Mouse (Mus musculus) C2C12 (cell line): ENCODE data around the gene Rsph3b. TPM values are rescaled to one million over a fixed set of nuclear protein-coding genes. Genes with fewer than 3 reads are reported as not detected.

Source experiments
- H3K27me3 ChIP-seq: one replicate; pipeline ENCODE4 v1.6.1; 2011; ENCODE audit not compliant: control insufficient read depth, insufficient read depth, insufficient read length
- H3K36me3 ChIP-seq: one replicate; pipeline ENCODE4 v1.6.1; 2011; ENCODE audit not compliant: control insufficient read depth, insufficient read depth
- H3K4me3 ChIP-seq: one replicate; pipeline ENCODE4 v1.5.1; 2011; ENCODE audit warnings: mild to moderate bottlenecking, control low read depth; ENCODE audit not compliant: poor library complexity, insufficient read depth, severe bottlenecking
- H3K79me2 ChIP-seq: one replicate; pipeline ENCODE4 v1.6.1; 2011; ENCODE audit not compliant: control insufficient read depth, insufficient read depth
- H3K79me3 ChIP-seq: one replicate; pipeline ENCODE4 v1.6.1; 2011; ENCODE audit warnings: low read depth, control low read depth
- H3ac ChIP-seq: one replicate; pipeline ENCODE3; 2011; ENCODE audit warnings: low read depth; ENCODE audit not compliant: control insufficient read depth, insufficient read length
- CEBPB ChIP-seq: IDR thresholded peaks from one replicate; pipeline ENCODE4 v1.6.1; 2011; ENCODE audit warnings: low read depth, mild to moderate bottlenecking, control low read depth, moderate library complexity
- CTCF ChIP-seq: IDR thresholded peaks from one replicate; pipeline ENCODE4 v1.5.1; 2011; ENCODE audit not compliant: control insufficient read depth, insufficient read depth, insufficient read length
- FOSL1 ChIP-seq: IDR thresholded peaks from one replicate; pipeline ENCODE4 v1.8.0; 2011; ENCODE audit warnings: mild to moderate bottlenecking, low read length; ENCODE audit not compliant: poor library complexity, insufficient read depth, severe bottlenecking
- MAX ChIP-seq: IDR thresholded peaks from one replicate; pipeline ENCODE4 v1.6.1; 2011; ENCODE audit warnings: mild to moderate bottlenecking, control low read depth
- MYOD1 ChIP-seq: IDR thresholded peaks from one replicate; pipeline ENCODE4 v1.6.1; 2011; ENCODE audit warnings: low read depth; ENCODE audit not compliant: control insufficient read depth, insufficient read length
- MYOG ChIP-seq: IDR thresholded peaks from one replicate; pipeline ENCODE4 v1.6.1; 2011; ENCODE audit not compliant: control insufficient read depth, insufficient read length; ENCODE audit errors: extremely low read depth
- USF1 ChIP-seq: IDR thresholded peaks from one replicate; pipeline ENCODE4 v1.6.1; 2011; ENCODE audit warnings: low read depth, mild to moderate bottlenecking, control low read depth, moderate library complexity
- polyA plus RNA-seq: library from polyadenylated mRNA; unstranded; fragments of >200 nt; fragmentation: generic; extraction: Trizol; gene quantifications from one replicate; pipeline ENCODE4 v1.2.1, GENCODE M21; 2012; ENCODE audit warnings: missing spikeins

Gene Rsph3b
- polyA plus RNA-seq, 1 experiment, result 11.5 TPM

DNA sequence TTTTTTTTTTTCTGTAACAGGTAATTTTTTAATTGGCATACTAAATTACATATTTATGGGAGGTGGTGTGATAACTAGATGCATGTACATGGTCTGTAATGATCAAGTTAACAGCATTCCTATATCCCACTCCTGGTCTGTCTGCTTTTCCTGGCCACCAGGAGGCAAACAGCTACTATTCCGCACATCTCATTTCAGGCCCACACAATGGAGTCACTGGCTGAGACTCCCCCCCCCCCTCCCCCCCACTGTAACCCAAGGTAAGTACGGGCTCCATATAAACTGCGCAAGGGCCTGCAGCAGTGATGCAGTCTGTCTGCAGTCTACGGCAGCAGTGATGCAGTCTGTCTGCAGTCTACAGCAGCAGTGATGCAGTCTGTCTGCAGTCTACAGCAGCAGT lies 51.7 kb downstream of the Rsph3b start:
- H3K79me3 ChIP-seq, result no peaks in the 10 kb centered on the region
- H3K79me2 ChIP-seq, result no peaks in the 10 kb centered on the region
- no peak overlapping the region for H3ac ChIP-seq
- H3K4me3 ChIP-seq, result no peak overlapping the region
- H3K36me3 ChIP-seq, result no peaks in the 10 kb centered on the region
- H3K27me3 ChIP-seq, result no peaks in the 10 kb centered on the region
- TF ChIP-seq MYOD1 (no peak), MAX (no peak), CTCF (no peak)

DNA sequence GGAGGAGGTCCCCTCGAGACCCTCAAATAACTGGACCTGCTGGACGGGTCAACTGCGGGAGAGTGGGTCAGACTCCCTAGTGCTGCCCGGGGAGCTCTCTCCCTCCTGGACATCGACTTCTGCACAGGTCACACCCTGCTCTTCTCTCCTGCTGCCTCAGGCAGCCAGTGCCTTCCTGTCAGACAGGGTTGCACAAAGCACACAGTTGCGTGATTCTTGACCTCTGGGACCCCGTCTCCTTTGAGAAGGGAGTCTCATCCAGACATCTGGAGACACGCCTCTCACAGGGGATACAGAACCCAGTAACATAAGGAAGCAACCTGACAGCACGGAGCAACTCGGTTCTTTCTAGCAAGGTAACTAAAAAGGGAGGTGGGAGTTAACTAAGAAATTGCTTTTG lies 55.1 kb downstream of the Rsph3b start:
- Histone ChIP-seq H3K79me2 (no peaks in the 10 kb centered on the region), H3K79me3 (no peaks in the 10 kb centered on the region), H3K36me3 (no peaks in the 10 kb centered on the region), H3K27me3 (no peaks in the 10 kb centered on the region), H3K4me3 (no peak overlapping the region), H3ac (no peak overlapping the region)
- TF ChIP-seq CEBPB (no peak), MAX (no peak)

DNA sequence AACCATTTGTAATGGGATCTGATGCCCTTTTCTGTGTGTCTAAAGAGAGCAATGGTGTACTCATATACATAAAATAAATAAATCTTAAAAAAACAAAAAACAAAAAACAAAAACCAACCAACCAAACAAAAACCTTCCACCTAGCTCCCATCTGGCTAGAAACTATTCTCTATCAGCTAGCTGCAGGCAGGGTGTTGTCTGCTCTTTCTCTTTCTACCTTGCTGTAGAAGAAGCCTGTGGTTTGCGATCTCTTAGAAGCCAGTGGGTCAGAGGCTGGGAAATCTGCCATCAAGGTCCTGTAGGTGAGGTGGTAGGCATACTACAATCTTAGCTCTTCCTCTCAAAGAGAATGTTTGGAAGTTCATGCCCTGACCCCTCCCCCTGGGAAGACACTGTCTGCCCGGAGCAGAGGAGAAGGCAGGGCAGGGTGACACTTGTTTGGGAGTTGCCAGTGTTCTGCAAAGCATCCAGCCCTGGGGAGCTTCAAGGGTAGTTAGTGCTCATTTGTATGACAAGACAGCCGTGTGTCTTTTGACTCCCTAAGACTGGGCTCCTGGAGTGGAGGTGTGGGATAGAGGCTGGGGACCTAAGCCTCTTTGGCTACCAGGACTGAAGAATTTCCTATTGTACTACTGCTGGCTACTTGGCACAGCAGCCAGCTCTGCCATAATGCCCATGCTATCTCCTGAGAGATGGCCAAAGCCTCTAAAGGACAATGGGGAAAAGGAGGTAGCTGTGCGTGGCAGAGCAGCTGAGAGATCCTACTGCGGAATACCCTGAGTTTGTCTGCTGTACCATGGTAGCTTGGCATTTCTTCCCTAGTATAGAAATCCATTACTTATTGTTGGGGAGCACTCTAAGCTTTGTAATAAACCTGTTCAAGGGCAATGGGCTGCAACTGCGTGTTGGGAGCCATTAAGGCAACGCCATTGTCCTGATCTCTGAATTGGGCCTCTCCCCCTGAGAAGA lies 56.2 kb downstream of the Rsph3b start:
- no peak overlapping the region for H3K4me3 ChIP-seq
- no peaks in the 10 kb centered on the region for H3K36me3 ChIP-seq
- no peak overlapping the region for H3ac ChIP-seq

DNA sequence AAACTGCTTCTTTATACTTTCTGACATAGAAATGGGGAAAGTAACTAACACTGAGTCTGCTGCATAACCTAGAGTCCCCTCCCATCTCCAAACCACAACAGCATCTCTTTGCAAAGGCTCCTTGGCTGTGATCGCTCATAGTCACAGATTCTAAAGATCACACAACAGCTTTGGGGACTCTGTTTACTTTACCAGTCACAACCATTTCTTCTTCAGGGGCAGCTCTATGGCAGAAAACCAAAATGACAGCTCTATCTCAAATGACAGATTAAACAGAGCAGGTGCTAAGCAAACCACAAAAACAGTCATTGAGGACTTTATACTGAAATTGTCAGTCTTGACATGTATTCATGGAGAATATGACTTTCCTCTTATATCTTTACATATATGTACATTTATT lies 62.0 kb downstream of the Rsph3b start:
- Histone ChIP-seq H3K36me3 (no peaks in the 10 kb centered on the region), H3K4me3 (no peak overlapping the region), H3K79me3 (no peaks in the 10 kb centered on the region), H3K27me3 (no peaks in the 10 kb centered on the region), H3ac (no peak overlapping the region), H3K79me2 (no peaks in the 10 kb centered on the region)
- peak; percentile 66 for TF ChIP-seq MYOD1
- TF ChIP-seq CEBPB, result no peak

More for the DNA sequence above, 56.2 kb downstream of the Rsph3b start:
- TF ChIP-seq MAX (no peak), MYOD1 (no peak), FOSL1 (no peak), MYOG (no peak), CEBPB (no peak), CTCF (no peak), USF1 (no peak)
- Histone ChIP-seq H3K79me3 (no peaks in the 10 kb centered on the region), H3K27me3 (no peaks in the 10 kb centered on the region), H3K79me2 (no peaks in the 10 kb centered on the region)

DNA sequence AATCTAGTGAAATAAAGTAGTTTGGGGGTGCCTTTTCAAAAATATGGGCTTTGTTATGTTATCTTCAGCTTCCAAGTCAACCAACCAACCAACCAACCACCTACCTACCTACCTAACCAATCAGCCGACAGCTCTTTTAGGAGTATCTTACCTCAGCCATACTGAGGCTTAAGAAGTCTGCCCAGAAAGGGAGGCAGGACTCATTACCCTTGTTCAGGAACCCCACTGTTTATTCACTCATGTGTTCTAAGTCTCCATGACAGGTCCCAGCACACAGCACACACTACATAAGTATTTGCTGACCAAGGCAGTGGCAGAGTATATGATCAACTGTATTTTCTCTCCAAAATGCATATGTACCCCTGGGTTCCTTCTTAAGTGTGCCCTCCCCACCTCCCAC lies 64.0 kb downstream of the Rsph3b start:
- TF ChIP-seq CTCF (no peak), MYOD1 (no peak), MYOG (no peak), MAX (no peak), CEBPB (no peak)
- no peaks in the 10 kb centered on the region for H3K79me2 ChIP-seq
- no peak overlapping the region for H3ac ChIP-seq
- H3K36me3 ChIP-seq, result no peaks in the 10 kb centered on the region
- no peaks in the 10 kb centered on the region for H3K79me3 ChIP-seq
- no peaks in the 10 kb centered on the region for H3K27me3 ChIP-seq
- no peak overlapping the region for H3K4me3 ChIP-seq

DNA sequence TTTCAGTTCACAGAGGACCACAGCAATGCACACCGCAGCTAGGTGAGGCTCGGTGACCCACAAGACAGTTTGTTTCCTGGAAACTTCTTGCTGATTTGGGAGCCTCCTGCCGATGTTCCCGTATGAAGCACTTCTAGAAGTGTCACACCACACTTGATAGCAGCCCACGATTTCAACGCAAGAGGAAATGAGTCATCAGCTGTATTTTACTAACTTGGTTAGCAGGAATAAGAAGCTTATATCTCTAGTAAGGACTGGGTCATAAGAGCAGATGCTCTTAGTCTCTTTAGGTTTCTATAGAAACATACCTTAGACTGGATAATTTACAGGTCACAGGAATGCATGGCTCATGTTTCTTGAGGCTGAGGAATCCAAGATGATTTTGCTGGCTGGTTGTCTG lies 67.2 kb downstream of the Rsph3b start:
- Histone ChIP-seq H3K4me3 (no peak overlapping the region), H3K36me3 (no peaks in the 10 kb centered on the region), H3K27me3 (no peaks in the 10 kb centered on the region), H3K79me2 (no peaks in the 10 kb centered on the region), H3ac (no peak overlapping the region), H3K79me3 (no peaks in the 10 kb centered on the region)
- TF ChIP-seq FOSL1 (no peak), MYOG (no peak), USF1 (no peak), CTCF (no peak), MYOD1 (no peak), MAX (no peak), CEBPB (no peak)
